Mouse (Mus musculus): ENCODE data around the gene Sept12. TPM values are rescaled to one million over a fixed set of nuclear protein-coding genes. Genes with fewer than 3 reads are reported as not detected.

Sept12 gene
- polyA plus RNA-seq, 1 experiment from 2014 or later: not detected

DNA sequence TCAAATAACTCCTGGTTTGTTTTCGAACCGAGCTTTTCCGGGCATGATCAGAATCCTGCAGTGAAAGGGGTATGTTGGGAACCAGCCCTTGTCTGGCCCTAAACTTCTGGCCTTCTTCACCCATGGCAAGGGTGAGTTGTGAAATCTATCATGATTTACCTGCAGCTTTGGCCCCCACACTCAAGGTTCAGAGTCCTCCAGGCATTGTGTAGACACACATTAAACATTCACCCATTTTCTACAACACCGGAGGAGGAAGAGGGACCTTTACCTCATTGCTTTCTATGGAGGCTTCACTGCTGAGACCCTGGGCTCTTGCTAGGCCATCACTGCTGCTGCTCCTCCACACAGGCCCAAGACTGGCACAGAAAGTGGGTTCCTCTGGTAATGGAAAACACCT lies 50.3 kb downstream of the Sept12 start:
- Histone ChIP-seq H3K36me3 (ENCODE audit: control insufficient read depth, insufficient read depth, low read length) (peaks cover 89% of the 10 kb centered on the region), H3K4me2 (ENCODE audit: low read depth, low read length) (no peak overlapping the region), H3K4me1 (ENCODE audit: control insufficient read depth, insufficient read depth, low read length) (no peaks in the 10 kb centered on the region), H3K27me3 (replicated peaks; ENCODE audit: control insufficient read depth, insufficient read depth, low read length) (no peaks in the 10 kb centered on the region), H3K9me3 (ENCODE audit: control insufficient read depth, low read length) (no peaks in the 10 kb centered on the region), H3K27ac (replicated peaks; ENCODE audit: low read depth, low read length) (no peak overlapping the region), H3K4me3 (ENCODE audit: low read depth, low read length) (no peak overlapping the region), H3K9ac (ENCODE audit: low read depth, low read length) (no peak overlapping the region)
- ATAC-seq (ENCODE audit: low read depth): no peak
- DNase-seq (ENCODE audit: low spot score): no peak
- 95% methylated on average over 4 of the region's 4 CpGs for WGBS

DNA sequence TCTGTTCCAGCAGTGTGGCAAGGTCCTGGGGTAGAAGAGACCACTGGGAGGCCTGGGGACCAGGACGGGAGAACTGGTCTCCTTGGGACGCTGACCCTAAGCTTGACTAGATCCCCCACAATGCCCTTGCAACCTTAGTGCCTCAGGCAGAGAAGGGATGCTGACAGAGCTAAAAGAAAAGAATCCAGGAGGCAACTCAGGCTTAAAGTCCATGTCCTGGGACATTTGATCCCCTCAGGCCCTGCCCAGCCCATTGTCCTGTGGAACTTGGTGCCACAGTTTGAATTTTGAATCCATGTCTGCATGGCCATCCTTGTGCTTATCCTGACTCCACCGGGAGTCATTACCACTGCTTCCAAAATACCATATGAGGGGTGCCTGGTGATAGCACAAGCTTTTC lies 51.5 kb downstream of the Sept12 start:
- no peak for ATAC-seq (ENCODE audit: low read depth)
- no peak for DNase-seq (ENCODE audit: low spot score)
- WGBS: 81% methylated on average over 3 of the region's 3 CpGs

DNA sequence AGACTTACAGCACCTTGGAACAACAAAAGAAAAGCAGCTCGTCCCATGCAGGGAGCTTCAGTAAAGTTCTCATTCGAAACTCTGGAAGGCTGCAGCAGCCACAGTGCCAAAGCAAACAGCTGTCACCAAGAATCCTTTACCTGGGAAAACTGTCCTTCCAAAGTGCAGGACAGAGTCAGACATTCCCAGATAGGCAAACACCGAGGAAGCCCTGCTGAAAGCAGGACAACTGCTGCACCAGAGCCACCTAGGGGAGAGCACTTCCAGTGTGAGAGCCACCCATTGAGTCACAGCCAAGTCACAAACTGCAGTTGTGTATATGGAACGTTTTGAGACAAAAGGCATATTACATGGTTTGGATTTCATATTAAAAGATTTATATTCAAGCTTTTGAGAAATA lies 52.2 kb downstream of the Sept12 start:
- Histone ChIP-seq H3K9me3 (ENCODE audit: control insufficient read depth, low read length) (no peaks in the 10 kb centered on the region), H3K4me1 (ENCODE audit: control insufficient read depth, insufficient read depth, low read length) (no peaks in the 10 kb centered on the region), H3K27me3 (replicated peaks; ENCODE audit: control insufficient read depth, insufficient read depth, low read length) (no peaks in the 10 kb centered on the region), H3K27ac (replicated peaks; ENCODE audit: low read depth, low read length) (no peak overlapping the region), H3K4me3 (ENCODE audit: low read depth, low read length) (no peak overlapping the region), H3K4me2 (ENCODE audit: low read depth, low read length) (no peak overlapping the region), H3K9ac (ENCODE audit: low read depth, low read length) (no peak overlapping the region), H3K36me3 (ENCODE audit: control insufficient read depth, insufficient read depth, low read length) (peaks cover 89% of the 10 kb centered on the region)
- DNase-seq (ENCODE audit: low spot score): no peak
- ATAC-seq (ENCODE audit: low read depth): no peak
- WGBS: 76% methylated on average over 4 of the region's 4 CpGs

More for the DNA sequence above, 51.5 kb downstream of the Sept12 start:
- no peak overlapping the region for H3K9ac ChIP-seq (ENCODE audit: low read depth, low read length)
- no peak overlapping the region for H3K4me3 ChIP-seq (ENCODE audit: low read depth, low read length)
- H3K36me3 ChIP-seq (ENCODE audit: control insufficient read depth, insufficient read depth, low read length): peaks cover 89% of the 10 kb centered on the region
- H3K27ac ChIP-seq (replicated peaks; ENCODE audit: low read depth, low read length): no peak overlapping the region
- H3K27me3 ChIP-seq (replicated peaks; ENCODE audit: control insufficient read depth, insufficient read depth, low read length): no peaks in the 10 kb centered on the region
- H3K4me1 ChIP-seq (ENCODE audit: control insufficient read depth, insufficient read depth, low read length): no peaks in the 10 kb centered on the region
- H3K4me2 ChIP-seq (ENCODE audit: low read depth, low read length): no peak overlapping the region
- no peaks in the 10 kb centered on the region for H3K9me3 ChIP-seq (ENCODE audit: control insufficient read depth, low read length)

DNA sequence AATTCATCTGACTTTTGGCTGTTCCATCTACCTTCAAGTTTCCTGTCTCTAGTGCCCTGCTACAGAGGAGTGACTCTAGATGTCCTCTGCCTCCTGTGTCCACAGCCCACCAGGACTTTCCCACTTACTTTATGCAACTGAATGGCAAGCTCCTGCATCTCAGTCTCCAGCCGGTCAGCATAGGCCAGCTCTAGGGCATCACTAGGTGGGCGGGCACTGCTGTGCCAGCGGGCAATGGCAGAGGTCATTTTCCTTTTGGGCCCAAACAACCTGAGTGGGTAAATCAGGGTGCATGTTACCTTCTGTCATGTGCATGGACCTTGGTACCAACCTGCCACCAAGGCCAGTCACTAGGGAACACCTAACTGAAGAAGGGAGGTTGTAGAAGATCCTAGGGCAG lies 54.2 kb downstream of the Sept12 start:
- 0 out of 2 replicates have a peak, but pooled peaks cover 3% of the 10 kb centered on the region for H3K4me1 ChIP-seq (ENCODE audit: control insufficient read depth, insufficient read depth, low read length)
- 98% methylated on average over 3 of the region's 3 CpGs for WGBS
- H3K9ac ChIP-seq (ENCODE audit: low read depth, low read length): no peak overlapping the region
- no peak overlapping the region for H3K4me2 ChIP-seq (ENCODE audit: low read depth, low read length)
- peaks cover 83% of the 10 kb centered on the region for H3K36me3 ChIP-seq (ENCODE audit: control insufficient read depth, insufficient read depth, low read length)
- H3K27me3 ChIP-seq (replicated peaks; ENCODE audit: control insufficient read depth, insufficient read depth, low read length): no peaks in the 10 kb centered on the region
- no peaks in the 10 kb centered on the region for H3K9me3 ChIP-seq (ENCODE audit: control insufficient read depth, low read length)
- ATAC-seq (ENCODE audit: low read depth): no peak
- H3K4me3 ChIP-seq (ENCODE audit: low read depth, low read length): no peak overlapping the region
- DNase-seq (ENCODE audit: low spot score): no peak
- H3K27ac ChIP-seq (replicated peaks; ENCODE audit: low read depth, low read length): no peak overlapping the region

DNA sequence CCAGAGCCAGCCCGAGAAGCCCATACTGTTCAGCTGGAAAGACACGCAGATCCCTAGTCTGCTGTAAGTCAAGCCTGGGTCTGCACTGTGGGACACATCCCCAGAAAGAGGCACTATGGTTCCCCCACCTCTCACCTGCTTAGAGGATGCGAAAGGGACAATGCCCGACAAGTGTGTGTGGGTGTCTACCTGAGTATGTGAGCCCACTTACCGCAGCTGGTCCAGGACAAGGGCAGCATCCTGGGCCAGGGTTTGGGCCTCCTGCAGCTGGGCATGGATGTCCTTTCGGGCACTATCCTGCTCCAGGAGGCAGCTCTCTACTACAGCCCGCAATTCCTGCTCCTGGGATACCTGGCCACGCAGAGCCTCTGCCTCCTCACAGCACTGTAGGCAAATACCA lies 54.8 kb downstream of the Sept12 start:
- WGBS: 91% methylated on average over 8 of the region's 8 CpGs
- H3K27ac ChIP-seq (replicated peaks; ENCODE audit: low read depth, low read length): no peak overlapping the region
- H3K4me1 ChIP-seq (ENCODE audit: control insufficient read depth, insufficient read depth, low read length): 0 out of 2 replicates have a peak, but pooled peaks cover 3% of the 10 kb centered on the region
- H3K9me3 ChIP-seq (ENCODE audit: control insufficient read depth, low read length): no peaks in the 10 kb centered on the region
- peaks cover 77% of the 10 kb centered on the region for H3K36me3 ChIP-seq (ENCODE audit: control insufficient read depth, insufficient read depth, low read length)
- H3K9ac ChIP-seq (ENCODE audit: low read depth, low read length): no peak overlapping the region
- no peaks in the 10 kb centered on the region for H3K27me3 ChIP-seq (replicated peaks; ENCODE audit: control insufficient read depth, insufficient read depth, low read length)
- no peak overlapping the region for H3K4me2 ChIP-seq (ENCODE audit: low read depth, low read length)
- DNase-seq (ENCODE audit: low spot score): no peak
- no peak for ATAC-seq (ENCODE audit: low read depth)
- no peak overlapping the region for H3K4me3 ChIP-seq (ENCODE audit: low read depth, low read length)

DNA sequence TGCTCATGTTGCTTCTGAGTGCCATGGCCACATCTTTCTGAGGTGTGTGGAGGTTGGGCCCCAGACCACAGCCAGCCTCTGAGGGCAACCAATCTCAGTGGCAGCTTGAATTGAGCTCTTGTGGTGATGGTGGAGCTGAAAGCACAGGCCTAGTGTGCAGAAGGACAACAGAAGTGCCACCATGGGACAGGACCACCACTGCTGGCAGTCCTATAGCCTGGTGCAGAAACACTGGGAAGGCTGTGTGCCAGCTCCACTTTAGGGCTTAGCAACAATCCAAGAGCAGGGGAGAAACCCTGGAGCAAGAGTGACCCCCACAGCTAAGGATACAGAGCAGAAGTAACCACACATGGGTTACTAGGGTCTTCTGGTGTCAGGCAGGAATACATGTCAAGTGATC lies 56.6 kb downstream of the Sept12 start:
- peaks cover 74% of the 10 kb centered on the region for H3K36me3 ChIP-seq (ENCODE audit: control insufficient read depth, insufficient read depth, low read length)
- no peaks in the 10 kb centered on the region for H3K9me3 ChIP-seq (ENCODE audit: control insufficient read depth, low read length)
- H3K27ac ChIP-seq (replicated peaks; ENCODE audit: low read depth, low read length): no peak overlapping the region
- no peak overlapping the region for H3K9ac ChIP-seq (ENCODE audit: low read depth, low read length)
- no peak overlapping the region for H3K4me3 ChIP-seq (ENCODE audit: low read depth, low read length)
- DNase-seq (ENCODE audit: low spot score) (no peak), ATAC-seq (ENCODE audit: low read depth) (no peak)
- H3K4me1 ChIP-seq (ENCODE audit: control insufficient read depth, insufficient read depth, low read length): 0 out of 2 replicates have a peak, but pooled peaks cover 3% of the 10 kb centered on the region
- H3K27me3 ChIP-seq (replicated peaks; ENCODE audit: control insufficient read depth, insufficient read depth, low read length): no peaks in the 10 kb centered on the region
- no peak overlapping the region for H3K4me2 ChIP-seq (ENCODE audit: low read depth, low read length)

DNA sequence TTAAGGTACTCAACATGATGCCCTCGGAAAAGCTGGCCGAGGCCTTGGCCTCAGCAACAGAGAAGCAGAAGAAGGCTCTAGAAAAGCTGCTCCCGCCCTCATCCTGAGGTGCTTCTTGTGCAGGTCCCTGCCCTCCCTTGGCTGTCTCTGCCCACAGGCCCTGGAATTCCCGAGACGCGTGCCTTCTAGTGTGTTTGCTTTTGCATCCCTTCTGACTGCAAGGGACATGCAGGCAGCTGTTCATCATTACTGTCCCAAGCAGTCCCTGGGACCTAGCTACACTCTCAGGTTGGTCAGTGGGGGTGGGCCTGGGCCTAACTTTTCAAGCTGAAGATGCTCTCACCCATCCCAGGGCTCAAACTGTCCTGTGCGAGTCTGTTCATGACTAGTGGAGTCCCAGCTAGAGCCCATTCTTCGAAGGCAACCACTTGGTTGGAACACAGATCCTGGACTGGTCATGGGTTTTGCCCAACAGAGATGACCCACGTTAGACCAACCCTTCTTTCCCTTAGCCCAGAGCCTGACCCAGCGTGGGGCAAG lies 57.3 kb downstream of the Sept12 start:
- Histone ChIP-seq H3K4me1 (ENCODE audit: control insufficient read depth, insufficient read depth, low read length) (0 out of 2 replicates have a peak, but pooled peaks cover 3% of the 10 kb centered on the region), H3K9me3 (ENCODE audit: control insufficient read depth, low read length) (no peaks in the 10 kb centered on the region), H3K36me3 (ENCODE audit: control insufficient read depth, insufficient read depth, low read length) (peaks cover 74% of the 10 kb centered on the region), H3K27ac (replicated peaks; ENCODE audit: low read depth, low read length) (no peak overlapping the region), H3K27me3 (replicated peaks; ENCODE audit: control insufficient read depth, insufficient read depth, low read length) (no peaks in the 10 kb centered on the region), H3K4me2 (ENCODE audit: low read depth, low read length) (peak overlapping the region; percentile 76), H3K9ac (ENCODE audit: low read depth, low read length) (peak overlapping the region; percentile 92), H3K4me3 (ENCODE audit: low read depth, low read length) (peak overlapping the region; percentile 82; the same call in 1 of the 2 replicates)
- ATAC-seq (ENCODE audit: low read depth): no peak
- no peak for DNase-seq (ENCODE audit: low spot score)
- whole genome bisulfite sequencing: 86% methylated on average over 10 of the region's 10 CpGs

DNA sequence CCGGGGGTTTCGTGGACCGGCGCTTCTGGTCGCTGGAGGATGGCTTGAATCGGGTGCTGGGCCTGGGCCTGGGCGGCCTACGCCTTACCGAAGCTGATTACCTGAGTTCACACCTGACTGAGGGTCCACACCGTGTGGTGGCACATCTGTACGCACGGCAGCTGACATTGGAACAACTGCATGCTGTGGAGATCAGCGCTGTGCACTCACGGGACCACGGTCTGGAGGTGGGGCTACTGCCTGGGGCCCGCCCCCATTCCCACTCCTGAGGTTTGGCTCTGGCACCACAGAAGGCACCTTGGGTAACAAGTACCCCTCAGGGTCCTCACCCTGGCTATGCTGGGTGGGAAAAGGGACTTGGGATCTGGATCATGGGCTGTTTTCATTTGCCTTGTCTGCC lies 58.2 kb downstream of the Sept12 start:
- 2% methylated on average over 16 of the region's 16 CpGs for WGBS
- Histone ChIP-seq H3K27ac (replicated peaks; ENCODE audit: low read depth, low read length) (peak overlapping the region; percentile 83), H3K36me3 (ENCODE audit: control insufficient read depth, insufficient read depth, low read length) (peaks cover 75% of the 10 kb centered on the region), H3K4me2 (ENCODE audit: low read depth, low read length) (peak overlapping the region; percentile 76), H3K4me3 (ENCODE audit: low read depth, low read length) (peak overlapping the region; percentile 82), H3K9ac (ENCODE audit: low read depth, low read length) (peak overlapping the region; percentile 92), H3K27me3 (replicated peaks; ENCODE audit: control insufficient read depth, insufficient read depth, low read length) (no peaks in the 10 kb centered on the region), H3K4me1 (ENCODE audit: control insufficient read depth, insufficient read depth, low read length) (0 out of 2 replicates have a peak, but pooled peaks cover 3% of the 10 kb centered on the region), H3K9me3 (ENCODE audit: control insufficient read depth, low read length) (no peaks in the 10 kb centered on the region)
- ATAC-seq (ENCODE audit: low read depth): peak; percentile 74
- DNase-seq (ENCODE audit: low spot score): peak; percentile 62

DNA sequence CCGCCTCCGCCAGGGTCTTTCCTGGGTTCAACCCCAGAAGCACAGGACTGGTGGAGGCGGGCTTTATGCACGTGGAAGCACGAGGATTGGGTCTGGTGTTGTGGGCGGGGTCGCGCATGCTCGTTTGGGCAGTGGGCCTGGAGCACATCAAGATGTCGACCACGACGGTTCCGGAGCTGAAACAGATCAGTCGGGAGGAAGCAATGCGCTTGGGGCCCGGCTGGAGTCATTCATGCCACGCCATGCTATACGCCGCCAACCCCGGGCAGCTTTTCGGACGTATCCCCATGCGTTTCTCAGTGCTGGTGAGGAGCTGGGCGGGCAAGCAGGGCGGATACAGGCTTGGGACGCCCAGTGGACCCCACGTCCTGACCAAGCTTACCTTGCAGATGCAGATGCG lies 58.7 kb downstream of the Sept12 start:
- Histone ChIP-seq H3K27me3 (replicated peaks; ENCODE audit: control insufficient read depth, insufficient read depth, low read length) (no peaks in the 10 kb centered on the region), H3K9ac (ENCODE audit: low read depth, low read length) (peak overlapping the region; percentile 92), H3K4me2 (ENCODE audit: low read depth, low read length) (peak overlapping the region; percentile 76), H3K9me3 (ENCODE audit: control insufficient read depth, low read length) (no peaks in the 10 kb centered on the region), H3K27ac (replicated peaks; ENCODE audit: low read depth, low read length) (peak overlapping the region; percentile 83), H3K36me3 (ENCODE audit: control insufficient read depth, insufficient read depth, low read length) (peaks cover 75% of the 10 kb centered on the region), H3K4me1 (ENCODE audit: control insufficient read depth, insufficient read depth, low read length) (0 out of 2 replicates have a peak, but pooled peaks cover 3% of the 10 kb centered on the region), H3K4me3 (ENCODE audit: low read depth, low read length) (peak overlapping the region; percentile 82)
- DNase-seq (ENCODE audit: low spot score) (peak; percentile 98), ATAC-seq (ENCODE audit: low read depth) (peak; percentile 97)
- WGBS: 0% methylated on average over 17 of the region's 28 CpGs
